Mouse (Mus musculus) forebrain, embryonic 11.5 days (tissue): ENCODE data around the gene Gm47995. TPM values are rescaled to one million over a fixed set of nuclear protein-coding genes. Genes with fewer than 3 reads are reported as not detected.
A peak's percentile ranks its signal among the peaks of the same experiment; 100 is the strongest.

Experiments used
- ATAC-seq: fragments of 200-750 bp; cut with Nextera tagmentation; replicated peaks from 2 replicates; pipeline ENCODE4 v1.8.0; 2017; ENCODE audit warnings: moderate TSS enrichment; ENCODE audit not compliant: low FRiP score
- DNase-seq: peaks from one replicate; pipeline ENCODE4 v3.0.0-alpha.2; 2017; ENCODE audit warnings: low spot score
- H3K27ac ChIP-seq: fragments of 300-500 bp; sonication (generic); 2 replicates; pipeline ENCODE4 v1.5.1; 2014; ENCODE audit warnings: low read depth, low read length
- H3K27me3 ChIP-seq: fragments of 300-500 bp; sonication (generic); 2 replicates; pipeline ENCODE4 v1.6.1; 2014; ENCODE audit warnings: mild to moderate bottlenecking, low read length, mixed read lengths; ENCODE audit not compliant: control insufficient read depth, insufficient read depth
- H3K36me3 ChIP-seq: fragments of 300-500 bp; sonication (generic); 2 replicates; pipeline ENCODE4 v1.6.1; 2014; ENCODE audit warnings: mild to moderate bottlenecking, low read length, moderate library complexity, mixed read lengths; ENCODE audit not compliant: control insufficient read depth, insufficient read depth
- H3K4me1 ChIP-seq: fragments of 300-500 bp; sonication (generic); replicated peaks from 2 replicates; pipeline ENCODE4 v1.6.1; 2014; ENCODE audit warnings: low read length, mixed read lengths; ENCODE audit not compliant: control insufficient read depth, insufficient read depth
- H3K4me2 ChIP-seq: fragments of 300-500 bp; sonication (generic); 2 replicates; pipeline ENCODE4 v1.6.1; 2014; ENCODE audit warnings: low read depth, mild to moderate bottlenecking, low read length, moderate library complexity, mixed read lengths; ENCODE audit not compliant: severe bottlenecking
- H3K4me3 ChIP-seq: fragments of 300-500 bp; sonication (generic); 2 replicates; pipeline ENCODE4 v1.5.1; 2014; ENCODE audit warnings: low read depth, low read length
- H3K9ac ChIP-seq: fragments of 300-500 bp; sonication (generic); 2 replicates; pipeline ENCODE4 v1.6.1; 2014; ENCODE audit warnings: low read length
- H3K9me3 ChIP-seq: fragments of 300-500 bp; sonication (generic); 2 replicates; pipeline ENCODE4 v1.6.1; 2016; ENCODE audit warnings: low read length, mixed read lengths; ENCODE audit not compliant: control insufficient read depth
- WGBS: fragments of 180-500 bp; shearing (Covaris S2); extraction: QIAGEN DNeasy Blood & Tissue Kit; methylation state at CpG from one replicate; pipeline ENCODE4 v1.1.7; 2014; 5-methylcytosine and 5-hydroxymethylcytosine counted together
- polyA plus RNA-seq: library from polyadenylated mRNA; unstranded; fragments of >200 nt; fragmentation: Nextera tagmentation; extraction: Ambion mirVana; gene quantifications from 2 replicates; pipeline ENCODE4 v1.2.1, GENCODE M21; 2014

Gene Gm47995
- polyA plus RNA-seq, 1 experiment from 2014 or later, result not detected

DNA sequence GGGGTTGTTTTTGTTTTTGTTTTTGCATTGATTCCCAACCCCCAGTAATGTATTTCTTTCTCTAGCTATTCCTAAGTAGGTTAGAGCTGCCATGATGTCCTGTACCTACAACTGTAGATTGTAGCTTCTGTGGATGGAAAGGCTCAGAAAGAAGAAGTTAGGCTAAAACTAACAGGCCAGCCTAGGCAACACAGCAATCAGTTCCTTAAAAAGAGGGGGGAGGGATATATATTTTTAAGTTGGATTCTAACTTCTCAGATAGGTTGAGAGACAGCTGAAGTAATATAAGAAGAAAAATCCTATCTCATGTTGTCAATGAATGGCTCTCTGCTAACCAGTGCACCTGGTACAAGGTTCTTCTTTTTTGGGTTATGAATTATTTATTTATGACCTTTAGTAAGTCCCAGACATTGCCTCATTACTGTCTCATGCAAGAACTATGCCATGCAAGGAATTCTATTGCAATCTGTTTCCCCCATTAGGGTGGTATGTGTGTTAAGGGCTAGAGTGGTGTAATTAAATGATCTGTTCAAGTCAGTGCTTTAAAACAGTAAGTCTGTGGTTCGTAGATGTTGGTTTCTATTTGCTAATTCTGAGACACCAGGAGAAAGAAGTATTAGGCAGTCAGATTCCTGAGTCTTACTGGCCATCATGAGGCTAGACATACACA is 30.2 kb downstream of the Gm47995 start:
- no peak for ATAC-seq
- no peak for DNase-seq
- no peaks in the 10 kb centered on the region for H3K27me3 ChIP-seq
- H3K4me2 ChIP-seq, result no peak overlapping the region
- H3K9me3 ChIP-seq, result no peaks in the 10 kb centered on the region
- H3K36me3 ChIP-seq, result no peaks in the 10 kb centered on the region
- H3K27ac ChIP-seq, result no peak overlapping the region
- whole genome bisulfite sequencing, result 79% methylated on average over 1 of the region's 1 CpGs
- H3K4me1 ChIP-seq, result no peaks in the 10 kb centered on the region
- no peak overlapping the region for H3K9ac ChIP-seq
- H3K4me3 ChIP-seq, result no peak overlapping the region

DNA sequence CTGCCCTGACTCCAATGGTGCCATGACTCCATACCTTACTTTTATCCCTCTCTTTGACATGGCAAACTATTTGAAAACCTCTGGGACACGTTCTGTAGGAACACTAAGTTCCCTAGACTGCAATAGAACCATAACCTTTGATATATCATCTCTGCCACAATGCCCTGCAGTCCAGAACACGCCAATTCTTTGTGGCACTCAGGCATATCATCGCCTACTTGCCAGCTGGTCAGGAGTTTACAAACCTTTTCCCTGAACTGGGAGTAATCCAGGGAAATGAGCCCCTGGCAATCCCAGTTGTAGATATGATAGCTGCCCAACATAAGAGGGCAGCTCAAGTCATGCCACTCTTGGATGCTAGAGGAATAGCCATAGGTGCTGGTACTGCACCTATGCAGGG is 34.1 kb downstream of the Gm47995 start:
- H3K9ac ChIP-seq, result no peak overlapping the region
- ATAC-seq, result no peak

DNA sequence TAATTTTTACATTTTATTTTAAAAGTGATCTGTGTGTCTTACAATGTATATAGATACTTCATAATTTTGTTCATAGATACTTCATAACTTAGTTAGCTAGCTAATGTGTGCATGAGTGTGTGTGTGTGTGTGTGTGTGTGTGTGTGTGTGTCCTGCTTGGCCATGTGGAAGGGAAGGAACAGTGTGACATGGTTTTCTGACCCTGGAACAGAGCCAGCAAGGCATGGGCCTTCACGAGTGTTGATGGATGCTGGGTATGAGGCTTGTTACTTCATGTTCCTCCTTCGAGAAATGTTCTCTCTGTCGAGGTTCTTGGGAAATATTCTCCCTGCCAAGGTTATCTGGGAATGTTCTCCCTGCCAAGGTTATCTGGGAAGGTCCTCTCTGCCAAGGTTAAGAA is 35.5 kb downstream of the Gm47995 start:
- H3K4me2 ChIP-seq, result no peak overlapping the region
- ATAC-seq (no peak), DNase-seq (no peak)
- H3K4me1 ChIP-seq, result peaks cover 6% of the 10 kb centered on the region; the same call in 1 of the 2 replicates
- no peak overlapping the region for H3K27ac ChIP-seq
- 88% methylated on average over 3 of the region's 3 CpGs for WGBS
- no peak overlapping the region for H3K4me3 ChIP-seq
- no peaks in the 10 kb centered on the region for H3K9me3 ChIP-seq
- H3K36me3 ChIP-seq, result no peaks in the 10 kb centered on the region
- H3K9ac ChIP-seq, result no peak overlapping the region
- no peaks in the 10 kb centered on the region; the same call in 1 of the 2 replicates for H3K27me3 ChIP-seq

More for the DNA sequence above, 34.1 kb downstream of the Gm47995 start:
- H3K4me1 ChIP-seq, result peaks cover 6% of the 10 kb centered on the region; the same call in 1 of the 2 replicates
- no peak for DNase-seq
- 87% methylated on average over 3 of the region's 3 CpGs for WGBS
- no peak overlapping the region for H3K27ac ChIP-seq
- no peaks in the 10 kb centered on the region for H3K9me3 ChIP-seq
- H3K4me3 ChIP-seq, result no peak overlapping the region
- H3K27me3 ChIP-seq, result no peaks in the 10 kb centered on the region; the same call in 1 of the 2 replicates
- no peaks in the 10 kb centered on the region for H3K36me3 ChIP-seq
- no peak overlapping the region for H3K4me2 ChIP-seq

DNA sequence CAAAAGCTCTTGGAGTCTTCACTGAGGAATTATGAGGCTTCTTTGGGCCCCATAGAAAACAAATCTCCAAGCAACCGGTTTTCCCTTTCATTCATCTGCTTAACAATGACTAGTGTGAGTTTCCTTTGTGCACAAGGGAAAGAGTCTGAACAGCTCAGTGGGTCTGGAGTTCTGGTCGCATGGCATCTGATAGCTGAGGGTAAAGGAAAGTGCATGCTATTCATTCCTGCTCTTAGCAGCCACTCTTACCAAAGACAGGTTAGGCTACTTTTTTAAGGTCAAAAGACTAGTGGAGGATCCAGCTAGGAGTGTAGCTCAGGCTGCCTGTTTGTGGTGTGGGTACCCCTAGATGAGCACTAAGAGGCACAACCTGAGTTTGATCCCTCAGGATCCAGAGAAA is 37.3 kb downstream of the Gm47995 start:
- no peaks in the 10 kb centered on the region for H3K36me3 ChIP-seq
- ATAC-seq (peak; percentile 63), DNase-seq (no peak)
- H3K9me3 ChIP-seq, result no peaks in the 10 kb centered on the region
- peaks cover 6% of the 10 kb centered on the region; the same call in 1 of the 2 replicates for H3K4me1 ChIP-seq
- no peaks in the 10 kb centered on the region; the same call in 1 of the 2 replicates for H3K27me3 ChIP-seq
- H3K4me2 ChIP-seq, result no peak overlapping the region
- no peak overlapping the region for H3K9ac ChIP-seq
- 7% methylated on average over 2 of the region's 2 CpGs for WGBS
- H3K4me3 ChIP-seq, result no peak overlapping the region
- H3K27ac ChIP-seq, result no peak overlapping the region

DNA sequence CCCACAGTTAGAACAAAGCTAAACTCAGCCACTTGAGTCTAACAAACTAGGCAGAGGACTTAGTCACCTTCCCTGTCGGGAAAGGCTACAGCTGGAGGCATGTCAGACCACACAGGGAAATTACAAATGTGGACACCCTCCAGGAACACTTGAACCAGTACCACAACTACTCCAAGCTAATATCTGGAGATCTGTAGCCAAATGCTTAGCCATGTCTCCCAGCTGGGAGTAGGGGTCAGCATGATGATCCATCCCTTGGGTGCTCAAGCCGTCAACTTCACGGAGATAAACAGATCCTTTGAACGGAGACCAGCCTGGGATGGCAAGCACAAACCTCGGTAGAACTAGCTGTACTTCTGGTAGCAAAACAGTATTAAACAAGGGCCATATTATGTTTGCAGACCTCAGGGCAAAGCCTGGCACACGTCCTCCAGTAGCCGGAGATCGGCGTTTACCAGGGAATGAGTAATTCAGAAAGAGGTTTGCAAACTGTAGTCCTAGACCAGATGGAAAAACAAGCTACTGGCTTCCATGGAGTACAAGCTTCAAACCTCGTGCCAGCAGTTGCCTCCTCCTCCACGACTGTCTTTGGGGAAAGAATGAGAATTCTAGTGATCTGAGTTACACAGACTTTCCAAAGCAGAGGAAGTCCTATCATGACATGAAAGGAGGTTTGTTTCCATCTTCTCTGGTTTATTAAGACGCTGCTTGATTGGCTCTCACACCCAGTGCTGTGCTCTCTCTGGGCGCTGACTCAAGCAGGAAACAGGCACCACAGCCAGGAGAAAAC is 38.1 kb downstream of the Gm47995 start:
- no peak overlapping the region for H3K27ac ChIP-seq
- no peak overlapping the region for H3K4me3 ChIP-seq
- no peaks in the 10 kb centered on the region; the same call in 1 of the 2 replicates for H3K27me3 ChIP-seq
- peaks cover 6% of the 10 kb centered on the region; the same call in 1 of the 2 replicates for H3K4me1 ChIP-seq
- DNase-seq, result no peak
- no peak overlapping the region for H3K9ac ChIP-seq
- H3K9me3 ChIP-seq, result no peaks in the 10 kb centered on the region
- no peak overlapping the region for H3K4me2 ChIP-seq
- ATAC-seq, result peak; percentile 15; the same call in 1 of the 2 replicates
- no peaks in the 10 kb centered on the region for H3K36me3 ChIP-seq
- WGBS, result 77% methylated on average over 13 of the region's 13 CpGs

DNA sequence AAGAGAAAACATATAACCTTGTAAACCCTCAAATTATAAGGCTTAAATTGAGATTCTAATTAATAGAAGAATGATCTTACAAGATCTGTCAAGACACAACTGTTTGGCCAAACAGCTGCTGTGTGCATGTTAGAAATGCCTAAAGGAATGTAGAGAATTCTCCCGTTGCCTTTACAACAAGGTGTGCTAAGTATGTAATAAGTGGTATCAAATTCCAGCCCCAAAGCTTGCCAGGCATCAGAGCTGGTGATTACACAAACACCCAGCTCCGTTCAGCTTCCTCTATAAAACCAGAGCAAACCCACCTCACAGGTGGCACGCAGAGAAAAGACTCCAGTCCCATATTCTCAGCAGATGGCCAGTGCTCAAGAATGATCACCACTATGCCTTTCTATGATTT is 39.5 kb downstream of the Gm47995 start:
- H3K4me3 ChIP-seq, result no peak overlapping the region
- no peak overlapping the region for H3K27ac ChIP-seq
- no peak for ATAC-seq
- WGBS, result 80% methylated on average over 3 of the region's 3 CpGs
- no peak overlapping the region for H3K4me2 ChIP-seq
- DNase-seq, result no peak
- H3K4me1 ChIP-seq, result peaks cover 6% of the 10 kb centered on the region; the same call in 1 of the 2 replicates
- no peaks in the 10 kb centered on the region for H3K9me3 ChIP-seq
- no peaks in the 10 kb centered on the region; the same call in 1 of the 2 replicates for H3K27me3 ChIP-seq
- H3K36me3 ChIP-seq, result no peaks in the 10 kb centered on the region
- H3K9ac ChIP-seq, result no peak overlapping the region

DNA sequence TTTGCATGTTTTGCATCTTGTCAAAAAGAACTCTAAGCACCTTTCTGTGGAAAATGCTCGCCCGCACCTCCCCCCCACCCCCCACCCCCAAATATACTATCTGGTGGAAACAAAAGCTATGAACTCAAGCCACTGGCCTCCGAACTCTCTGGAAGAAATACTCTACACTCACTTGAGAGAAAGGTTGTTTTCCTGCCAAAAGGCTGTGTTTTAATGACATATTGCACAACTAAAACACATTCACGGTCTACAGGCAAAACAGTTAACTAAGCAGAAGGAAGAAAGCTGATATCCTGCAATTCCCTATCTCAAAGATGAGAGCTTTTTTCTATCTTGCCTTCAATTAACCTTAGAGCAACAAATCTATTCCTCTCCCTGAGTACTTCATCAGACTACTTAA is 45.1 kb downstream of the Gm47995 start:
- 88% methylated on average over 4 of the region's 4 CpGs for WGBS
- ATAC-seq, result no peak
- Histone ChIP-seq H3K9me3 (no peaks in the 10 kb centered on the region), H3K4me3 (no peak overlapping the region), H3K27me3 (no peaks in the 10 kb centered on the region), H3K9ac (no peak overlapping the region), H3K4me1 (no peaks in the 10 kb centered on the region), H3K4me2 (no peak overlapping the region), H3K27ac (no peak overlapping the region), H3K36me3 (no peaks in the 10 kb centered on the region)
- DNase-seq, result no peak

DNA sequence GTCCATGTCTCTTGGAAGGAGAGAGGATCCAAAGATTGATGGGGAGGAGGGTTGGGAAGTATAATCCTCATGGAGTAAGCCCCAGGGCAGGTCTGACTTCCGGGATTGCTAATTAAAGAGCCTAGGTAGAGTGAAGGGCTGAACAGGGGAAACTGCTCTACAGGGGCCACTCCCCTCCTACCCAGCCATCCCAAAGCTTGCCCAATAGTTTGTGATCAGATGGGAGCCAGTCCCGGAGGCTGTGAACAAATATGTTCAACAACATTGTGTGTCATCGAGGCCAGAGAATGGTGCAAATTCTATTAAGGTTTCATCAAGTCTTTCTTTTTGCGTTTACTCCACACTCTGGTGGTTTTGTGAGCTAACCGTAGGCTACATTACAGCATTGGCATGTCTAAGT is 45.8 kb downstream of the Gm47995 start:
- DNase-seq (no peak), ATAC-seq (no peak)
- H3K9ac ChIP-seq, result no peak overlapping the region
- no peaks in the 10 kb centered on the region for H3K36me3 ChIP-seq
- H3K9me3 ChIP-seq, result no peaks in the 10 kb centered on the region
- WGBS, result 91% methylated on average over 5 of the region's 5 CpGs
- no peak overlapping the region for H3K27ac ChIP-seq
- H3K4me3 ChIP-seq, result no peak overlapping the region
- no peaks in the 10 kb centered on the region for H3K27me3 ChIP-seq
- H3K4me2 ChIP-seq, result no peak overlapping the region
- H3K4me1 ChIP-seq, result no peaks in the 10 kb centered on the region
